Mouse (Mus musculus): ENCODE data around the gene Qtrt2. TPM values are rescaled to one million over a fixed set of nuclear protein-coding genes. Genes with fewer than 3 reads are reported as not detected.

Gene Qtrt2
- total and polyA plus RNA-seq, 2 experiments from 2014 or later: 11.7 to 32.8 TPM

DNA sequence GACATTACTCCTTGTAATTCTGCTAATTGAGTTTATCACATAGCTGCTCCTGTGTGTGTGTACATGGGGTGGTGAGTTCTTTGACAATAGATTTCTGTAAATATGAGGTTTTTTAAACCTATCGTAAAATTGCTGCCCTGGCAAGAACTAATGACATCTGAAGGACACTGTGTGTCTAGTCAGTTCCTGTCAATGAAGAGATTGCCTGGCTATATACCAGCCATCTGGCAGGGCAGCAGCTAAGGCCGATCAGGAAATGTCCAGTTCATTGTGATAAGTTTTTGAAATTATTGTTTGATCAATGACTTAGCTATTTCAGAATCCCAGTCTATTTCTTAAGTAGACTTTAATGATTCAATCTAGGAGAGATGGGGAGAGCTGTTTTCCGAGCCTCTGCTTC, 18.7 kb upstream of the Qtrt2 start:
- DNase-seq: no peak
- Histone ChIP-seq H3K27me3 (ENCODE audit: insufficient read depth, low read length) (no peaks in the 10 kb centered on the region), H3K36me3 (ENCODE audit: insufficient read depth) (no peaks in the 10 kb centered on the region), H3K4me3 (ENCODE audit: low read depth, low read length) (no peak overlapping the region), H3K4me2 (ENCODE audit: low read depth) (no peak overlapping the region), H3K9me3 (ENCODE audit: low read length) (no peaks in the 10 kb centered on the region), H3K27ac (ENCODE audit: low read depth, low read length) (0 out of 2 replicates have a peak overlapping the region, but pooled peaks have one; percentile 50), H3K4me1 (ENCODE audit: insufficient read depth) (no peaks in the 10 kb centered on the region), H3K9ac (no peak overlapping the region)
- no peak for ATAC-seq
- 76% methylated on average over 3 of the region's 3 CpGs for WGBS
- no peak for TF ChIP-seq CTCF (IDR thresholded peaks at IDR 0.05; ENCODE audit: low read depth)

DNA sequence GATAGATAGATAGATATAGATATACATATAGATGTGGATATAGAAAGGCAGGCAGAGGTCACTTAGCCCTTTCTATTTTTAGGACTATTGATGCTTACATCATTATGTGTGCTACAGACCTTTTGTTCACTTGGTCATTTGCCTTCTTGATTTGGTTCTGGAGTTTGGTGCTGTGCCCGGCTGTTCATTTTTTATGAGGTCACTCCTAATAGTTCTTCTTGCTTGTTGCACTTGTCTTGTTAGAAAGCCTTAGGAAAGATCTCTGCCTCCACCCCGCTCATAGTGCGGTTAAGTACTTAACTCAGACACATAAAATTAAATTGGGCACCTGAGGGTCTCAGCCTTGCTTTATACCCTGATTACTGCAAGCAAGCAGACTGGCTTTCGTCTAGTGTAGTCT, 14.2 kb upstream of the Qtrt2 start:
- H3K27ac ChIP-seq (ENCODE audit: low read depth, low read length): no peak overlapping the region
- no peak overlapping the region for H3K4me2 ChIP-seq (ENCODE audit: low read depth)
- H3K4me1 ChIP-seq (ENCODE audit: insufficient read depth): no peaks in the 10 kb centered on the region
- TF ChIP-seq CTCF (IDR thresholded peaks at IDR 0.05; ENCODE audit: low read depth): no peak
- no peak overlapping the region for H3K4me3 ChIP-seq (ENCODE audit: low read depth, low read length)
- no peaks in the 10 kb centered on the region for H3K9me3 ChIP-seq (ENCODE audit: low read length)
- no peak overlapping the region for H3K9ac ChIP-seq
- ATAC-seq (no peak), DNase-seq (no peak)
- no peaks in the 10 kb centered on the region for H3K36me3 ChIP-seq (ENCODE audit: insufficient read depth)
- H3K27me3 ChIP-seq (ENCODE audit: insufficient read depth, low read length): no peaks in the 10 kb centered on the region
- WGBS: 91% methylated on average over 4 of the region's 4 CpGs

GRCm38 (mm10) chr16:43935892-43936291, 9.3 kb upstream of the Qtrt2 start:
- WGBS: 50% methylated on average over 3 of the region's 3 CpGs
- Histone ChIP-seq H3K27me3 (ENCODE audit: insufficient read depth, low read length) (no peaks in the 10 kb centered on the region), H3K9me3 (ENCODE audit: low read length) (no peaks in the 10 kb centered on the region), H3K9ac (no peak overlapping the region), H3K36me3 (ENCODE audit: insufficient read depth) (no peaks in the 10 kb centered on the region), H3K27ac (ENCODE audit: low read depth, low read length) (no peak overlapping the region), H3K4me3 (ENCODE audit: low read depth, low read length) (no peak overlapping the region), H3K4me2 (ENCODE audit: low read depth) (no peak overlapping the region), H3K4me1 (ENCODE audit: insufficient read depth) (no peaks in the 10 kb centered on the region)
- DNase-seq: no peak
- TF ChIP-seq CTCF (IDR thresholded peaks at IDR 0.05; ENCODE audit: low read depth): no peak
- ATAC-seq: no peak

- 45% methylated on average over 3 of the region's 3 CpGs for WGBS
- no peak for DNase-seq
These were observed 8.8 kb upstream of the Qtrt2 start for GRCm38 (mm10) chr16:43935367-43935766.

GRCm38 (mm10) chr16:43934856-43935255, 8.2 kb upstream of the Qtrt2 start:
- Histone ChIP-seq H3K9ac (no peak overlapping the region), H3K4me3 (ENCODE audit: low read depth, low read length) (no peak overlapping the region), H3K4me1 (ENCODE audit: insufficient read depth) (no peaks in the 10 kb centered on the region), H3K9me3 (ENCODE audit: low read length) (no peaks in the 10 kb centered on the region), H3K27ac (ENCODE audit: low read depth, low read length) (no peak overlapping the region), H3K27me3 (ENCODE audit: insufficient read depth, low read length) (no peaks in the 10 kb centered on the region), H3K4me2 (ENCODE audit: low read depth) (no peak overlapping the region), H3K36me3 (ENCODE audit: insufficient read depth) (no peaks in the 10 kb centered on the region)
- DNase-seq: no peak
- TF ChIP-seq CTCF (IDR thresholded peaks at IDR 0.05; ENCODE audit: low read depth): no peak
- ATAC-seq: no peak
- 87% methylated on average over 8 of the region's 8 CpGs for WGBS

More at GRCm38 (mm10) chr16:43935367-43935766, 8.8 kb upstream of the Qtrt2 start:
- no peak overlapping the region for H3K9ac ChIP-seq
- no peak for TF ChIP-seq CTCF (IDR thresholded peaks at IDR 0.05; ENCODE audit: low read depth)
- no peaks in the 10 kb centered on the region for H3K36me3 ChIP-seq (ENCODE audit: insufficient read depth)
- H3K4me3 ChIP-seq (ENCODE audit: low read depth, low read length): no peak overlapping the region
- H3K27me3 ChIP-seq (ENCODE audit: insufficient read depth, low read length): no peaks in the 10 kb centered on the region
- ATAC-seq: no peak
- no peak overlapping the region for H3K27ac ChIP-seq (ENCODE audit: low read depth, low read length)
- no peak overlapping the region for H3K4me2 ChIP-seq (ENCODE audit: low read depth)
- no peaks in the 10 kb centered on the region for H3K4me1 ChIP-seq (ENCODE audit: insufficient read depth)
- no peaks in the 10 kb centered on the region for H3K9me3 ChIP-seq (ENCODE audit: low read length)

GRCm38 (mm10) chr16:43933041-43933440, 6.4 kb upstream of the Qtrt2 start:
- Histone ChIP-seq H3K9ac (no peak overlapping the region), H3K4me1 (ENCODE audit: insufficient read depth) (no peaks in the 10 kb centered on the region), H3K9me3 (ENCODE audit: low read length) (no peaks in the 10 kb centered on the region), H3K27ac (ENCODE audit: low read depth, low read length) (no peak overlapping the region), H3K36me3 (ENCODE audit: insufficient read depth) (no peaks in the 10 kb centered on the region), H3K27me3 (ENCODE audit: insufficient read depth, low read length) (no peaks in the 10 kb centered on the region), H3K4me3 (ENCODE audit: low read depth, low read length) (no peak overlapping the region), H3K4me2 (ENCODE audit: low read depth) (no peak overlapping the region)
- TF ChIP-seq CTCF (IDR thresholded peaks at IDR 0.05; ENCODE audit: low read depth): no peak
- ATAC-seq (no peak), DNase-seq (no peak)
- 83% methylated on average over 6 of the region's 6 CpGs for WGBS

DNA sequence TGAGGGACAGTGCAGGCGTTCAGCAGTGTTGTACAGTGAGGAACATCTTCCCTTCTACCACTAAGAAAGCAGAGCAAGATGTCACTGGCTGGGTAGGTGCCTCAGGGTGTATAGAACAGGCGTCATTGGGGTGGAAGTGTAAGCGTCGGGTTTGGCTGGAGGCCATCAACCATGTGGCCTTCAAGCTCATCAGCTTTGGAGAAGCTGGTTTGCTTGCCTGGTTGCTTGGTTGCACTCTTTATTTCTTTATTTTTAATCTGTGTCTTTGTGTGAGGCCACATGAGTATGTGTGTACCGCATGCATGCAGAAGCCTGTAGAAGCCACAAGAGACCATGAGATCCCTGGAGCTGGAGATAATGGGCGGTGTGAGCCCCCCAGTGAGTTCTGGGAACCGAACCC, 5.7 kb upstream of the Qtrt2 start:
- Histone ChIP-seq H3K4me3 (ENCODE audit: low read depth, low read length) (no peak overlapping the region), H3K4me1 (ENCODE audit: insufficient read depth) (no peaks in the 10 kb centered on the region), H3K36me3 (ENCODE audit: insufficient read depth) (no peaks in the 10 kb centered on the region), H3K27me3 (ENCODE audit: insufficient read depth, low read length) (no peaks in the 10 kb centered on the region), H3K9me3 (ENCODE audit: low read length) (no peaks in the 10 kb centered on the region), H3K9ac (no peak overlapping the region), H3K4me2 (ENCODE audit: low read depth) (no peak overlapping the region), H3K27ac (ENCODE audit: low read depth, low read length) (no peak overlapping the region)
- WGBS: 79% methylated on average over 7 of the region's 7 CpGs
- ATAC-seq (peak; percentile 8; the same call in 1 of the 2 replicates), DNase-seq (no peak)
- TF ChIP-seq CTCF (IDR thresholded peaks at IDR 0.05; ENCODE audit: low read depth): no peak

DNA sequence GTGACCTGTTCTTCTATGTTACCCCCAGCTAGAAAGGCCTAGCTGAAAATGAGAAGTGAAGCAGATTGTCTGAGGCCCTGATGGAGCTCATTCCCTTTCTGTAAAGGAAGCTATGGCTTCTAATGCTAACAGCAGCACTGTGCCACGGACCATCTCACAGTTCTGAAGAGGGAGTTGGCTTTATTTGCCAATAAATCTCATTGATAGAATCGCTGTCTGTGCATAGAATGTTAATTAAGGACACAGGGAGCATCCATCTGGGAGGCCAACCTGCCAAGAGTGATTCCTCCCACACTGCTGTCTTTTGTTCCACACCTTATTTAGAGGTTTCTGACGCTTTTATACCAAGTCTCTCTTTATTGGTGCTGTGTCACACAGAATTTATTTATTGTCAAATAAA, 4.9 kb upstream of the Qtrt2 start:
- H3K27ac ChIP-seq (ENCODE audit: low read depth, low read length): no peak overlapping the region
- no peaks in the 10 kb centered on the region for H3K4me1 ChIP-seq (ENCODE audit: insufficient read depth)
- ATAC-seq (peak; percentile 38; the same call in 1 of the 2 replicates), DNase-seq (no peak)
- no peaks in the 10 kb centered on the region for H3K9me3 ChIP-seq (ENCODE audit: low read length)
- no peak overlapping the region for H3K9ac ChIP-seq
- H3K36me3 ChIP-seq (ENCODE audit: insufficient read depth): no peaks in the 10 kb centered on the region
- H3K4me2 ChIP-seq (ENCODE audit: low read depth): no peak overlapping the region
- 54% methylated on average over 3 of the region's 3 CpGs for WGBS
- no peak for TF ChIP-seq CTCF (IDR thresholded peaks at IDR 0.05; ENCODE audit: low read depth)
- no peaks in the 10 kb centered on the region for H3K27me3 ChIP-seq (ENCODE audit: insufficient read depth, low read length)
- no peak overlapping the region for H3K4me3 ChIP-seq (ENCODE audit: low read depth, low read length)
